Mouse (Mus musculus) fat pad, adult 2 months (tissue): ENCODE measurements around the gene Slc25a18.

Experiments used
- DNase-seq: peaks from one replicate; pipeline ENCODE4 v3.0.0-alpha.2; 2011; ENCODE audit warnings: low read depth, low spot score; ENCODE audit errors: extremely low read depth

Gene Slc25a18

GRCm38 (mm10) chr6:120773149-120773628 lies at the start of gene Slc25a18:
TSS of gene Slc25a18 (plus strand) at chr6:120773578.
- no peak for DNase-seq

DNA sequence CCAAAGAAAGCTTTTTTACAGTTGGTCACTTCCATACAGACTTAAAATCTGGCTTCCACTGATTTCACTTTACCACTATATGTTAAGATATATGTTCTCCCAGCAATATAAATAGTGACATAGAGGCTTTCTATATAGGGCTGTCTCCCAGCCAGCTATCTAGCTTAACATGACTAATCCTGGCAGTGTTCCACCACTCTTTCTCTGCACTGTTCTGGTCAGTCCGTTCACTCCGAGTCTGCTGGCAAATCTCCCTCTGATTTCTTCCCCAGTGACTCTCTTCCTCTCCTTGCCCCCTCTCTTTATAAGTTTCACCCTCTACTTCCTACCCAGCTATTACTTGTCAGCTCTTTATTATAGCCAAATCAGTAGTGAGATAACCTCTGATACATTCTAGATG lies 47.4 kb upstream of the Slc25a18 start:
- no peak for DNase-seq

DNA sequence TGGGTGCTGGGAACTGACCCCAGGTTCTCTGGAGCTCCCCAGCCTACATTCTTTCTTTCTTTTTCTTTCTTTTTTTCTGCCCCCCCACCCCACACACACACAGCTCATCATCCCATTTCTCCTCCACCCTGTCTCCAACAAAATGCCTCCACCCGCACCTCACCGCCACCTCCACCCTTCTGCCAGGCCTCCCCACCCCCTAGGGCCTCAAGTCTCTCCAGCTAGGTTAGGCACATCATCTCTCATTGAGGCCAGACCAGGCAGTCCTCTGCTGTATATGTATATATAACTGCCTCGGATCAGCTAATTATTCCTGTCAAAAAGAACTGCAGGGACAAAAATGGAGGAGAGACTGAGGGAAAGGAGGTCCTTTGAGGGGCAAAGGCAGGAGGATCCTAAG lies 37.4 kb upstream of the Slc25a18 start:
- no peak for DNase-seq

DNA sequence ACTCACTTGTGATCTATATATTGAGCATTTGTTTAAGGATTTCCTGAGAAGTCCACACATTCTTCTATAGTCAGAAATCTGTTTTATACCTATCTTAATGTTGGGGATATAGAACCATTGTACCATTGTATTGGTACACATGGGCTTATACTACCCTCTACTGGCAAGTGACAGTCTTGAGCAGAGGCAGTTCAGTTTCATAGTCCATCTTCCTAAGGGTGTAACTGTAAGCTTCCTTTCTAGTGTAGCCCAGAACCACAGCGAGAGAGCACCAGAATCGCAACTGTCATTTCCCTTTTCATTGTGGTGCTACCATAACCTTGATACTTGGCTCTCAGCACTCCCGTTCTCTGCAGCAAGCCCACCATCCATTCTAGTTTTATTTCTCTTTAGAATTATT lies 36.8 kb upstream of the Slc25a18 start:
- no peak for DNase-seq

DNA sequence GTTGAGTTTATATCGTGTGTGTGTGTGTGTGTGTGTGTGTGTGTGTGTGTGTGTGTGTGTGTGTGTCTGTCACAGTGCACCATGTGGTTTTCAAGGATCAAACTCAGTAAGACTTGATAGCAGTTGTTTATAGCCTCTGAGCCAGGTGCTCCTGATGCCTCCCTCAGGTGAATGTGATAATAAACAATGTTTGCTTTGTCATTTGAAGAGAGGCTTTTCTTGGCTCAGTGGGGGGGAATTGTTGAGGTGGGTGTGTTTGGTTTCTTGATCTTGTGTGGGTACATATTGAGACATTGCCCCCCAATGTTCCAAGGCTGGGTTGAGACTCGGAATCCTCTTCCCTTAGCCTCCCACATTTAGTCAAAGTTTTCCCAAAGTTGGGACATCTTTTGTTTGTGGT lies 30.2 kb upstream of the Slc25a18 start:
- DNase-seq = no peak

GRCm38 (mm10) chr6:120744266-120744665 lies 29.1 kb upstream of the Slc25a18 start:
- DNase-seq = no peak

DNA sequence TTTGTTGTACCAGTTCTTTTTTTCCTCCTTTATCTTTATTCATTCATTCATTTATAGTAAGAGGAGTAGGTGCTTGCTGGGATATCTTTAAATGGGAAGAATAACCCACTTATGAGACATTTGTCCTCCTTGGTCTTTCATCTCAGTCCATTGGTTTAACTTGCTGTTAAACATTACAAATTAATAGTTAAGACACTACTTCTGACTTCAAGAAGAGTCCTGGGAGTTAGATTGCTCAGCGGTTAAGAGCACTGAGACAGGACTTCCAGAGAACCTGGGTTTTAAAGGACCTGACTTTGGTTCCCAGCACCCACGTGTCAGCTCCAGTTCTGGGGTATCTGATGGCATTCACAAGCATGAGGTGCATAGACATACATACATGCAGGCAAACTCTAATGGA lies 27.0 kb upstream of the Slc25a18 start:
- DNase-seq = no peak

DNA sequence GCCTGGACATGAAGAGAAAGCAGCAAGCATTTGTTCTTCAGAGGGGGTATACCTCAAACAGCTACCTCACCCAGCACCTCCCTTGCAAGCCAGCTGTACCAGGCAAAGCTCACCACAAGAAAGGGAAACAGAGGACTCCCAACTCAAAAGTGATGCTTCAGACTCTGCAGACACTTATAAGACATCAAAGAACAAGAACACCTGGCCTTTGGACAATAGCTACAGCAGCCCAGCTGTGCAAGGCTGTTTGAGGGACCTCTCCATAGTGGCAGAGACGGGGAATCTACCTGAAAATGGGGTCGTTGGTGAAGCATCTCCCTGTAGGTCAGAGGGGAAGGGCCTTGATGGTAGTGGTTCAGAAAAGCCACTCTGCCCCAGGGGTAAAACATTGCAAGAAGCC lies 12.2 kb upstream of the Slc25a18 start:
- DNase-seq = no peak

DNA sequence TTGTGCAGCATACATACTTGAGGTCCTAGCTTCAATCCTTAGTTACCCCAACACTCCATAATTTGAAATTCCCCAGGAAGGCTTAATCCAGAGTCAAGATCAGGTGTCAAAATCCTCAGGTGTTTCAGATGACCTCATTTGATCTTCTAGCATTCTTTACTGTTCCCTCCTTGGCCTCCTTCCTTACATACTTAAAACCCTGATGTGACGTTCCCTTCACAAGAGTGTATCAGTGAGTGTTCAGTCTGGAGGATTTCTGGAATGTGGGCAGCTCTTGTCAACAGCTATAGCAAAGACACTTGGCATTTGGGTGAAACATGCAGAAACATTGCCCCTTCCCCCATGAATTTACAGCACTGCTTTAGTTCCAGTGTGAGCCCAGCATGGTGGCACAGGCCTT lies 3.4 kb upstream of the Slc25a18 start:
- DNase-seq = no peak

DNA sequence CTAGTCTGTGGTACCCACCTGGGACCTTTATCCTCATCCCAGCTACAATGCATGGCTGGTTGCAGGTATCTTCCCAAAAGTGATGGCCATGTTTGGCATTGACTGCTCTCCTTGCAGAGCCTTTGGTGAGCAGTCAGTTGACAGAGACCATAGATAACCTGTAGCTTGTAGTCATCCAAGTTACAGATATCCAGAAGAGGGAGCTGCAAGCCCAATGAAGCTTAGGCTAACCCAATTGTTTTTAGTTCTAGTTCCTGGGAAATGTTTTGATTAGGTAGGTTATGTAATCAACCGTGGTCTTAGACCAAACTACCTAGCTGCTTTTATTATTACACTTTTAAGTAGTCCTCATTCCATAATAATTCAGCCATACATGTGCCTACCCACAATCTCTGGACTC lies 2.0 kb upstream of the Slc25a18 start:
- DNase-seq = no peak

DNA sequence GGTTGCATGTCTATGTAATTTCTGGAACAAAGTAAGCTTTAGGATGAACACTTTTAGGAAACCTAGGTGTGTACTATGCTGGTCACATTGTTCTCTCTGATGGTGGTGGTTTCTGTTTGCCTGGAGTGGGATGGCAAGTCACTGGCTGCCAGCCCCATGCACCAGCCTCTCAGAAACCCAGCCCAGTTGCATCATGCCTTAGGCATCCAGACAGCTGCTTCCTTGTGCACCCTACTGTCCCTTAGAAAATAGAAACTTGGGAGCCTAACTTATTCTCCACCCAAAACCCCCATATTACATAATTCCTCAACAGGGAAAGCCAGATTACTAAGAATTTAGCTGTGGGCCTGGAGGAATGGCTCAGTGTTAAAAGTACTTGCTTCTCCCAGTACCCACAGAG lies 1.4 kb upstream of the Slc25a18 start:
- DNase-seq = no peak

DNA sequence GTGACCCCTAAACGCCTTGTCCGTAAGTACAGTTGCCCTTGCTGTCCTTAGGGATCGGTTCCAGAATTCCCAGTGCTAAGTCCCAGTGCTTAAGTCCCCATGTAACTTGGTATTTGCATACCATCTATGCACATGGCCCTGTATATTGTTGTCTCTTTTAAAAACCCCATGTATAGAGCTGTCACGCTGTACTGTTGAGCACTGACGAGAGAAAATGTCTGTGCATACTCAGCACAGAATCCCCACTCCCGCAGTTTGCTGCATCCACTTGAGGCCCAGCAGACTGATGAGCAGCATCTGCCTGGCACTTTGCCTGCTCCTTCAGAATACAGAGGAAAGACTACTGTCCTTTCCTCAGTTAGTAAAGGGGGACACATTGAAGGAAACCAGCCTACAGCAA lies 385 bp downstream of the Slc25a18 start:
- no peak for DNase-seq

DNA sequence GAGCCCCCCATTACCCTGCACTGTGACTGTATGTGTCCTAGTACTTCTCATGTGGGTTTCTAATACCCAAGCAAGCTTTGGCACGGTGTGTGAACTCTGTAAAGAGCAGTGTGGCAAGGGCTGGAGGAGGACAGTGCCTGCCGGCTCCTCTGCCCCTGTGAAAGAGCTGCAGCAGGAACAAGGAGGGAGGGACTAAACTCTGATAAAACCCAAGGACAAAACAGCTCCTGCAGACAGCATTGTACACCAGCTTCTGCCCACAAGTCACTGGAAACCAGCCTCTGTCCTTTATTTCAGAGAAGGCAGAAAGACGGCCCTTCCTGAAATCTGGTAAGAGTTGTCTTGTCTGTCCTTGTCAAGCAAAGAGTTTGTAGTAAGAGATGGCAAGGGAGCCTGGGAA lies 2.9 kb downstream of the Slc25a18 start:
- DNase-seq = no peak

DNA sequence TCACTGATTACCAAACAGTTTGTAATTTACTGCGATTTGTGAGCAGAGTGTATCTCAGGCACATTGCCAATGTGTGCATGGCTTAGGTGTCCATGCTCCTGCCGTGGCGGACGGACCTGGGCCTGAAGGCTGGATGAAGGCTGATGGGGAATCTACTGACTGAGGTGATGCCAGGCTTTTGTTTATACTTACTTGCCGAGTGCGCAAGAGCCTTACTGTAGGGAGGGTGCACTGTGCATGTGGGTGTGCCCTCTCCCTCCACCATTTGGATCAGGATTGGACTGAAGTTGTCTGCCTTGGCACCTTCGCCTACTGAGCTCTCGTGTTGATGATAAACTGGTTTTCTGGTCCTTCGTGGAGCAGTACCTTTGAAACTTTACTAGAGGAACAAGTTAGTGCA lies 4.2 kb downstream of the Slc25a18 start:
- peak; percentile 50 for DNase-seq

DNA sequence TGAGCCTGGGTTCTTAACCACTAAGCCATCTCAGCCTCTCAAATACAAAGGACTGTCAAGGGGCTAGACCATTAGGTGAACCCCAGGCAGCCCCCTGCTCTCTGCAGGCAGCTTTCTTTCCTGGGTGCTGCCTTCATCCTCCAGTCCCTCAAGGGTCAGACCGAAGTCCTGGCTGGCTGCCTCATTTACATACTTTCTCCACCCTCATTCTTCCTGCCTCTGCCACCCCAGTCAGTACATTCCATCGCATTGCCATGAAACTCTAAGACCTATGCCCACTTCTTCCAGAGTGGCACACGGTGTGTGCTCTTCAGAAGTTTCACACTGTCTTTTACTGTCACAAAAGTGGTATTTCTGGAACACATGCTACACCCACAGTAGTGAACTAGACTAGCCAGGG lies 4.8 kb downstream of the Slc25a18 start:
- no peak for DNase-seq

DNA sequence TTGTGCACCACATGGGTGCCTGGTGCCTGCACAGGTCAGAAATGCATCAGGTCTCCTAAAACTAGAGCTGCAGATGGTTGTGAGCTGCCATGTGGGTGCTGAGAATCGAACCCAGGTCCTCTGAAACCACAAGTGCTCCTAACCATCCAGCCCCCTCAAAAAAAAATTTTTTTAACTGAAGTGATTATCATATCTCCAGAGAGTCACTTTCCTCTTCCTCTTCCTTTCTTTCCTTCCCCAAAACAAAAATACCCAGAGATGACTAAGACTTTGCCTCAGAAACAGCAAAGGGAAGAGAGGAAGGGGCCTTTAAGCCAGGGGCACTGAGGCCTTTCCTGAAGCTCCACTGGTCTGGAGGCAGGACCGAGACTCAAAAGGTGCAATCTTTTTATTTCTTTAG lies 9.6 kb downstream of the Slc25a18 start:
- DNase-seq = no peak

GRCm38 (mm10) chr6:120784351-120784750 lies 11.0 kb downstream of the Slc25a18 start:
- DNase-seq = no peak

GRCm38 (mm10) chr6:120788068-120788607 lies 14.8 kb downstream of the Slc25a18 start:
- no peak for DNase-seq

DNA sequence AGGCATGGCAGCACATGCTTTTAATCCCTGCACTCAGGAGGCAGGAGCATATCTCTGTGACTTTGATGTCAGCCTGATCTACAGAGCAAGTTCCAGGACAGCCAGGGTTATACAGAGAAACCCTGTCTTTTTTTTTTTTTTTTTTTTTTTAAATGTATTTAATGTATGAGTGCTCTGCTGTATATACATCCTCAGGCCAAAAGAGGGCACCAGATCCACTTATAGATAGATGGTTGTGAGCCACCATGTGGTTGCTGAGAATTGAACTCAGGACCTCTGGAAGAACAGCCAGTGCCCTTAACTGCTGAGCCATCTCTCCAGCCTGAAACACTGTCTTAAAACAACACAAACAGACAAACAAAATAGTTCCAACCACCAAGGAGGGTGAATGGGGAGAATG lies 15.5 kb downstream of the Slc25a18 start:
- no peak for DNase-seq

DNA sequence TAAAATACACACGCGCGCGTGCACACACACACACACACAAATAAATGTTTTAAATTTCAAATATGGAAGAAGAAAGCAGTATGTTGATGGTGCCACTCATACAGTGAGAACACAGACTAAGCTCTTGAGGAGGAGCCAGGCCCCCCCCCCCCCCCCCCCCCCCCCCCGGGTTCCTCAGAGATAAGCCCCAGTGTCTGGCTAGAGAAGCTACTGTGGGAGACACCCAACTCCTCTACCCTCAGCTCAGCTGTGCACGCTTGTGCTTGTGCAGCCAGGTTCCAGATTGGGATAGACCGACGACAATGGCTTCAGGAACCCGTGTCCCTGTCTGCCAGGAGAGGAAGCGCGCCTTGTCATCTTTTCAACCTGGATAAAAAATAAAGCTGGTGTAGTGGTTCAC lies 16.8 kb downstream of the Slc25a18 start:
- DNase-seq = no peak

- DNase-seq = no peak
These were observed 17.3 kb downstream of the Slc25a18 start for GRCm38 (mm10) chr6:120790717-120791116.

DNA sequence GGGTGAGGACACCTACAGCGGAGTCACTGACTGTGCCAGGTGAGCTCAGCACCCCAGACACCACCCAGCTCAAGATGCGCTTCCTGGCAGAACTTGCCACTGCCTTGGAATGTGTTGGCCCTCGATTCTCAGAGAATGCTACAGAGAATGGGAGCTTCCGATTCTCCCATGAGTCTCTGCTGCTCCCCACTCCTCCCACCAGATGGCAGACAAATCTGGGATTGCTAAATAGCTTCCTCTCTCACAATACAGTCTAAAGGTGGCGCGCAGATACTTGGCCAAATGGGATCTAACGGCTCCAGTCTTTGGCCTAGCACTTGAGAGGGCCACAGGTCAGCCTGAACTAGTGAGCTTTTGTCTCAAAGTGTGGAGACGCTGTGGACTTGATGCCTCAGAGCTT lies 19.6 kb downstream of the Slc25a18 start:
- DNase-seq = no peak

DNA sequence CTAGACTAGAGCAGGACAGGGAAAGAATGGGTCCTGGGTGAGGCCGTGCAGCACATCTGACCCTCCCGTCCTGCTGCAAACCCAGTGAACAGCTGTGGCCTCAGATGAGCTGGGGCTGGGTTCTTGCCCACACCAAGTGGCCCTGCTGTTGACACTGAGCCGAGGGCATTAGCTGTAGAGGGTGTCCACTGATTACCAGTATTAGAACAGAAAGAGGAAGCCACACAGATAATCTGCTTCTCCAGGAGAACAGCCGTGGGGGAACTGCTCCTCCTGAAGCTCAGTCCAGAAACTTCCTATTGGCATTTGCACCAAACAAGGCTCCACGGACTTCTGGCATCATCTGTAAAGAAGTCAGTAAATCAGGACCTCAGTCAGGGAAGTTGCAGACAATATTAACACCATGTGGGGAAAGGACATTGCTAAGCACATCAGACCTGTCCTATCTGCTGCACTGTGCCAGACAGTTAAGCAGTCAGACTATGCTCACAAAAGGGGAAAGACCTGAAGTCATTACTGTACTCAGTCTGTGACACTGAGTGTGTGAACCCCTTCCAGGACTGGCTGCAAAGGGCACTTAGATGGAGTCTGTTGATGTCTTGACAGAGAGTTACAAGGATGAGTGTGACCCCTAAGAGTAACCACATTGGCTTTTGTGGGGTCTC lies 22.2 kb downstream of the Slc25a18 start:
- no peak for DNase-seq
